Mouse (Mus musculus): Measurements from ENCODE around the gene Edn2. TPM values are rescaled to one million over a fixed set of nuclear protein-coding genes. Genes with fewer than 3 reads are reported as not detected.

The Edn2 gene
- total RNA-seq, 2 experiments from 2014 or later = not detected

- no peak for DNase-seq (ENCODE audit: low spot score)
Observed at GRCm38 (mm10) chr4:120153736-120154135, 7.3 kb upstream of the Edn2 start.

DNA sequence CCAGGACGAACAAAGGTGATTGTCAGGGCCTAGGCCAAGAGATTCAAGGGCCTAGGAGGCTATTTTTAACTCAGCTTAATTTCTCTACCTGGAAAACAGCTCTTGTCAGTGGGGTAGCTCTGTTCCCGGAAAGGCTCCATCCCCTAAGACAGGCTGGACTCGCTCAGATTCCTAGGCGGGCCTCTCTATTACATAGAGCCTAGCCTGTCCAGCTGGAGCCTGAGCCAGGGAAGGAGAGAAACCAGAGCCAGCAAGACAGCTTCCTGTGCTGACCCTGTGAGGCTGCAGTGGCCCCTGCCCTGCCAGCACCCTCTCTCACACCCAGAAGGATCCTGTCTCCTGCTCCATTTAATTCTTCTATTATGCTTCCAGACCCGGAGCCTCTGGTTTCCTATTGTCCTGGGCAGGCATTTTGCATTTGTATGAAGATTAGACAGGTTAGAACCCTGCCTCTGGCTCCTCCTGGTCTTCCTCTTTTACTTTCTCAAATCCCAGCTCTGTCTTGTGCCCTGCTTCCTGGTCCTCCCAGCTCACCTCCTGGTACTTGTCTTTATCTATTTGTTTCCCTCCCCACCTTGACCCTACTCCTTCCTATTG, 2.2 kb upstream of the Edn2 start:
- peak; percentile 48 for DNase-seq (ENCODE audit: low spot score)

GRCm38 (mm10) chr4:120162586-120162985, 1.6 kb downstream of the Edn2 start:
- DNase-seq (ENCODE audit: low spot score) = no peak

GRCm38 (mm10) chr4:120163242-120163641, 2.2 kb downstream of the Edn2 start:
- no peak for DNase-seq (ENCODE audit: low spot score)

DNA sequence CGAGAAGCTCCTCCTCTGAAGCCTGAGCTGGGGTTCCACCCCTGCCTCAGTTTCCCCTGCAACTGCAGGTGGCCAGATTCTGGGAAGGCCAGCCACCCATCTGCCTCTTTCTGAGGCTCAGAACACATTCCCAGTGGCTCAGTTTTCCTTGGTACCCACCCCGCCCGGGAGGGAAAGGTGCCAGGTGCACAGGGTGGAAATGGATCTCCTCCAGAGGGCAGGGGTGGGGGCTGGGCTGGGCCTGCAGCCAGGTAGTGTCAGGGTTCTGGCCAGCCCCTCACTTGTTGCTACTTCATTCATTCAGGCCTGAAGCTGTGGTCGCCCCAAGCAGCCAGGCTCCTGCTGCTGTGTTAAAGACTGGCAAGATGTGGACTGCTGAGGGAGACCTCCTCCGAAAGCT, 3.3 kb downstream of the Edn2 start:
- no peak for DNase-seq (ENCODE audit: low spot score)

GRCm38 (mm10) chr4:120167778-120168177, 6.8 kb downstream of the Edn2 start:
- no peak for DNase-seq (ENCODE audit: low spot score)

GRCm38 (mm10) chr4:120168346-120168745, 7.3 kb downstream of the Edn2 start:
- no peak for DNase-seq (ENCODE audit: low spot score)

DNA sequence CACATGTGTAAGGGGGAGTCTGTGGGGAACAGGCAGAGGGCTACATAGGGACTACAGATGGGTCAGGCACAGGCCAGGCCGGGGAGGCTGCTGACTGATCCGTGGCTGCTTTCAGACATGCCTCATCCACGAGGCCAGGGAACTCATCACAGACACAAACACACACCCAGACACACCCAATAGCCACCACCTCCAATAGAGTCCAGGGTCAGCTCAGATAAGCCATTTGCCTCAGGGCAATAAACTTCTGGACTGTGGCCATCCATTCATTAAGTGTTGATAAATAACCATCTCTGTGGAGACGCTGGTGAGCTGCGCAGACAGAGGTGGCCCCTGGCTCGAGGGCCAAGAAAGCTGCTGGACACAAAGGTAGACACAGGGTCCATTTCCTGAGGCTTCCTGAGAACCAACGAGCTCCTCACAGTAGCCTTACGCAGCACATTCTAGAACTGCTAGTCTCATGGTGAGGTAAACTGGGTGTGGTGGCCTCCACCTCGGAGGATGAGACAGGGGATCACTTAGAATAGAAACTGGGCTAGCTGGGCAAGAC, 9.5 kb downstream of the Edn2 start:
- no peak for DNase-seq (ENCODE audit: low spot score)

GRCm38 (mm10) chr4:120172050-120172684, 11.2 kb downstream of the Edn2 start:
- DNase-seq (ENCODE audit: low spot score) = no peak

DNA sequence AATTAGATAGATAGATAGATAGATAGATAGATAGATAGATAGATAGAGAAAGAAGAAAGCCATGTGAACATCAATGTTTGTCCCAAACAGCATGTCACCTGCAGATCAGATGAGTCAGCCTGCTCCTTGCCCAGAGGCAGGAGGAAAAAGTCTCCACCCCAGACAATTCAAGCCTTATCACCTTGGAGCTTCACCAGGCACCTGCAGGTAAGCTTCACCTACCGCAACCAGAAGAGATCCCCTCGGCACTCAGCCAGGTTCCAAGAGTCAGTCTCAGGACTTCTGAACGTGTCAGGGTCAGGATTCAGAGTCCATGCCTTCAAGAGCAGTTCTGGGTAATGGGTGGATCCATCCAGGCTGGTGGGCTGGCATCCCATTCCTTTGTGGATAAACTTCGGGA, 18.1 kb downstream of the Edn2 start:
- DNase-seq (ENCODE audit: low spot score) = no peak

GRCm38 (mm10) chr4:120180535-120180934, 19.5 kb downstream of the Edn2 start:
- DNase-seq (ENCODE audit: low spot score) = no peak

DNA sequence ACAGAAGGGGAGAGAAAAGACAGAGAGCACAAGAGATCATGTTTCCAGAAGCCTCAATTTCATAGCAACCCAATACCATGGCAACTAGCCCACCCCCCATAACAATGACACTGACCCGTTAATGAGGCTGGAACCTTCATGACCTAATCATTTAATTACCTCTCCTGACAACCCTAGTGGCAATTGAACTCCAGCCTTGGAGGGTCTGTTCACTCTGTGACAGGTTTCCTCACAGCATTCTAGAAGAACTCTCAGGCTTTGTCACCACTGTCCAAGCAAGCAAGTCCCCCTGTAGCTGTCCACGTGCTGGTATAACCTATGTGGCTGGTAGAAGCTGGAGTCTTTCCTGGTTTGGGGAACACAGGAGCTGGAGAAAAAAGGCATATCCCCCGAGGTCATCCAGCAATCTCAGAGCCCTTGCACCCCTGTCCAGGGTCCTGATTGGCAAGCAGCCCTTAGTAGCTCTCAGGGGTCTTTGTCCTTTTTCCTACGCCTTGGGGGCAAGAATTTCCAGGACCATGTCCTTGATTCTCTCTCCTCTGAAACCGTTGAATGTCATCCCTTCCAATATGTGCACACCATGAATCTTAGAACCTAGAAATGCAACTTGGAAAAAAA, 23.5 kb downstream of the Edn2 start:
- DNase-seq (ENCODE audit: low spot score) = no peak

GRCm38 (mm10) chr4:120186441-120186840, 25.4 kb downstream of the Edn2 start:
- DNase-seq (ENCODE audit: low spot score) = no peak

- DNase-seq (ENCODE audit: low spot score) = no peak
Observed at GRCm38 (mm10) chr4:120186934-120187333, 25.9 kb downstream of the Edn2 start.

DNA sequence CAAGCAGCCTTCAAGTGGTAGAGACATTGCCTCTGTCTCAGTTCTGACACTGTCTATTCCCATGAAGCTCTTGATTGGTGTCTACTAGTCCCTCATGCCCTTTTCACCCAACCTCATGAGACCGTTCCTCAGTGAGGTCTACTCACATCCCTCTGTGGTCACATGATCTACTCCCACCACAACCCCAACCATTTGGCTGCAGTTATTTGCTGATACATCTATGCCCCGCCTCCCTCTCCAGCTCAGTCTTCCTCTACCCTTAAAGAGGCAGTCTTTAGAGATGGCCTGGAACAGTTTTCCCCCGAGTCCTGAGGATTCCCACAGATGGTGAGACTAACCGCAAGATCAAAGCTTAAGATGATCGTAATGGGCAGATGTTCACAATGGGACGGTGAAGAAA, 27.2 kb downstream of the Edn2 start:
- no peak for DNase-seq (ENCODE audit: low spot score)

- DNase-seq (ENCODE audit: low spot score) = peak; percentile 28
Observed at GRCm38 (mm10) chr4:120188651-120189161, 27.7 kb downstream of the Edn2 start.

- DNase-seq (ENCODE audit: low spot score) = no peak
Observed at GRCm38 (mm10) chr4:120189941-120190340, 28.9 kb downstream of the Edn2 start.

- DNase-seq (ENCODE audit: low spot score) = no peak
Observed at GRCm38 (mm10) chr4:120191987-120192386, 31.0 kb downstream of the Edn2 start.

DNA sequence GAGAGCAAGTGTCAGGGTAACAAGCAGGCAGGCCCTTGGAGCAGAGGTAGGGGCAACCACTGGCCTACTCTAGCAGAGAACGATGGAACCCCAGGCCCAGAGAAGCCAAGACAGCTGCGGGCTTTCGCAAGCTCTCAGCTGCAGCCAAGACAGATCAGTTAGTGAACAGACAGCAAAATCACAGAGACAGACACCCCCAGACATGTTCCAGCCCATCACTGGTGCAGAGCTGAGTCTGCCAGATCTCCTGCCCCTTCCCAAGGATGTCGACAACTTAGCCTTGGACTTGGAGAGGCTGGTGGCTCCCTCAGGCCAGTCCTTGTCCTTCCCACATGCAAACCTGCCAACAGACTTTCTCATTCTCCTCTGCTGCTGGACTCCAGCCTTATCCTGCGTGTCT, 33.0 kb downstream of the Edn2 start:
- DNase-seq (ENCODE audit: low spot score) = peak; percentile 33

GRCm38 (mm10) chr4:120194965-120195364, 34.0 kb downstream of the Edn2 start:
- peak; percentile 51 for DNase-seq (ENCODE audit: low spot score)

DNA sequence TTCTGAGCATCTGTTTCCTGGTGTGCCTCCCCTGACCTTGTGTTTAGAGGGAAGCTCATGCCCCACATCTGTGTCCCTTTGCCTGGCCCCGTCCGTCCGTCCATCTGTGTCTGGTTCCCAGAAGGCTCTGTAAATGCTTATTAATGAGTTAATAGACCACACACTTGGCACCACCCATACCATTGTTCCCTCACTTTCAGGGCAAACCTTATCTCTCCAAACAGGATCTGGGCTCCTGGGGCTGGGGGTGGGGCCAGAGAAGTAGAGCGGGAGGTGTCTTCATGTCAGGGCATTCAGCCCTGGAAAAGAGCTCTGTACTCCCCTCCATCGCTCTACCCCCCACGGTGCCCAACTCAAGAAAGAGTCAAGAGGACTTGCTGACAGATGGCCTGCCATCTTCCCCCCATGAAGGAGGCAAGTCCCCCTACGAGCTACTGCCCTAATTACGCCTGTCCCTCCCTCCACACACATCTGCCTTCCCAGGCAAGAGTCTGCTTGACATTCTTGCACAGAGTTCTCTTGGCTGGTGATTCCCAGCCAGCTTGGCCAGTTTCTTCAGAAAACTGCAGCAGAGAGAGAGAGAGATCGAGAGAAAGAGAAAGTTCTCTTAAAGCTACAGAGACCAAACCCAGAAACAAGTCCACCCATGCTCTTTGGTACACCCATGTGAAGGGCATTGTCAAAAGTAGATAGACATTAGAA, 38.3 kb downstream of the Edn2 start:
- DNase-seq (ENCODE audit: low spot score) = no peak

Measured in gastrocnemius, adult 18-20 months (tissue).